Mouse (Mus musculus): ENCODE measurements around the gene Usf1.

The Usf1 gene

GRCm38 (mm10) chr1:171410947-171411484, at the start of gene Usf1:
TSS of gene Usf1 (plus strand) at chr1:171411313.
- peak; percentile 91 for DNase-seq (ENCODE audit: low read depth, low spot score)

DNA sequence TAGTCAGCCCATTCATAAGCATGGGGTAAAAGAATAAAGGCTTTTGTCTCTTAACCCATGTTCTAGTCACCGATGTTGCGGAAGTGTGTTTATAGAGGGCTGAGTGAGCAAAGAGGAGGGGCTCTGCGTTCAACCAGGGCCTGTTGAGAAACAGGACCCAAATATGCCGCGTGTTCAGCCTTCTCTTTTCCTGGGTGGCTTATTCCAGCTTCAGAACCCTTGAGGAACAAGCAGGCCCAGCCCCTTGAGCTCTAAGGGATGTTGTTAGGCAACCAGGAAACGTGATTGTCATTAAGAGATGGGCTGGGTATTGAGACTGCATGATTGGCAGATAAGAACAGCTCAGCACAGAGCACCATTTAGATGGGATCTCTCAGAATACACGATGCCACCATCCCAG, 45.2 kb upstream of the Usf1 start:
- DNase-seq (ENCODE audit: low read depth, low spot score), result no peak

- DNase-seq (ENCODE audit: low read depth, low spot score), result no peak
These were observed 41.1 kb upstream of the Usf1 start, which contains the start of gene Nectin4 for GRCm38 (mm10) chr1:171369845-171370556. TSS of gene Nectin4 (plus strand) at chr1:171370099.

DNA sequence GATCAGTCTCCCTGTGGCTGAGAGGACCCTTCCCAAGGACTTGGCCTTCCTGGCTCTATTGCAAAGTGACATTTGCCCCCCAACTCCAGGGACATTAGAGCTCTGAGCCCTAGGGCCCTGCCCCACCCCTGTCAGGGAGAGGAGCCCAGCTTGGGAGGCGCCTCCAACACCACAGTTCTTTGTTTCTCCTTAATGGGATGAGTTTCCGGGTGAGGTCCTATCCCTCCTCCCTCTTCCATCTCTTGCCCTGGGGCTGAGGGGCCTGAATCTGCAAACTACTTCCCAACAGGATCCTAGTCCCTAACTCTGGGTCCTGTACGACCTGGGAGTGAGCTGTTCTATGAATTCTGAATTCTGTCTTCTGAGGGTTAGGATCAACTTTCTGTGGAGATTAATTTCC, 38.2 kb upstream of the Usf1 start:
- DNase-seq (ENCODE audit: low read depth, low spot score), result no peak

DNA sequence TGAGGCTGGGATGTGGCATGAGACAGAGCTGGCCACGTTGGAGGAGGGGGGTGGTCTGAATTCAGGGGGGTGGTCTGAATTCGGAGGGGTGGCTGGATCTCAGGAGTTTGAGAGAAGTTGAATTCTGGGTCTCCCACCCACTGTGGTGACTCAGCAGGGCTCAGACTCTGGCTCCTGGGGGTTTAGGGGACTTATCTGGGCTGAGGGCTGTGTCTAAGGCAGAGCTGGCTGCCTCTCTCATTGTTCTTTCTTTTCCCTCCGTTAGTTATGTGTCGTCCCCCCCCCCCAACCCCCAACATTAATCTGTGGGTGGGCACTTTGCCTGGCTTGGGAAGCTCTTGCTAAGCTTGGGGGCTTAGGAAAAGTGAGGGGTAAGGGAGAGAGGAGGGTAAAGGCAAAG, 37.2 kb upstream of the Usf1 start:
- DNase-seq (ENCODE audit: low read depth, low spot score), result no peak

DNA sequence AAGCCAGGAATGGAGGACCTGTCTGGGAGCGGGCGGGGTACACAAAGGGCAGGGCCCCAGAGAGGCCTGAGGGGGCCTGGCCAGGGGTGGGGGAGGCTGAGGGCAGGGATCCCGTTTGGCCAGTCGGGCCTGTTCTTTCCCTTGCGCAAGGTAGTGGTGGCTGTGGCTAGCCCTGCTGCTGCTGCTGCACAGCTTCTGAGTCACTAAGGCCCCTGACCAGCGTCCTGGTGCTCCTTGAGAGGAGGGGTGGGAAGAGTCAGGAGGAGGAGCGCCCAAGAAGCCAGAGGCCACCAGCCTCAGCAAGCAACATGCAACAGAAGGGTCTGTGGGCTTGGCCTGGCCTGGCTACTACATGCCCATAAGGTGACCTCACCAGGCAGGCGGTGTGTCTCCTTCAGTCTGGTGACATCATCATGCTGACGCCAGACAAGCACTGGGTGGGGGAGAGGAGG, 35.4 kb upstream of the Usf1 start:
- DNase-seq (ENCODE audit: low read depth, low spot score), result no peak

GRCm38 (mm10) chr1:171378298-171378697, 32.8 kb upstream of the Usf1 start:
- no peak for DNase-seq (ENCODE audit: low read depth, low spot score)

- DNase-seq (ENCODE audit: low read depth, low spot score), result peak; percentile 45
These were observed 31.0 kb upstream of the Usf1 start for GRCm38 (mm10) chr1:171379935-171380599.

GRCm38 (mm10) chr1:171382096-171382620, 29.0 kb upstream of the Usf1 start:
- DNase-seq (ENCODE audit: low read depth, low spot score), result no peak

DNA sequence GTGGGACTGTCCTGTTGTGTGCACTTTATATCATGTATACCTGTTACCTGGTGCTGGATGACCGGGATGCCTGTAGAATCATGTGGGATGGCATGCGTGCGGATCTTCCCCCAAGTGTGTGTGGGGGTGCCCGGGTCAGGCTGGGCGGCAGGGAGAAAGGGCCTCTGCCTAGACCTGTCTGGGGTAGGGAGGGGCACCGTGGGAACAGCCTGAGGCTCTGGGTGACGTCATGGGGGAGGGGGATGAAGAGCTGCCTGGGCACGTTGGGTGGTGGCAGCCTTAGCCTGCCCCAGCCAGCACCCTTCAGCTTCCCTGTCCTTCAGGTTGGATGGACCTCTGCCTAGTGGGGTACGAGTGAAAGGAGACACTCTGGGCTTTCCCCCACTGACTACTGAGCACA, 26.8 kb upstream of the Usf1 start:
- no peak for DNase-seq (ENCODE audit: low read depth, low spot score)

DNA sequence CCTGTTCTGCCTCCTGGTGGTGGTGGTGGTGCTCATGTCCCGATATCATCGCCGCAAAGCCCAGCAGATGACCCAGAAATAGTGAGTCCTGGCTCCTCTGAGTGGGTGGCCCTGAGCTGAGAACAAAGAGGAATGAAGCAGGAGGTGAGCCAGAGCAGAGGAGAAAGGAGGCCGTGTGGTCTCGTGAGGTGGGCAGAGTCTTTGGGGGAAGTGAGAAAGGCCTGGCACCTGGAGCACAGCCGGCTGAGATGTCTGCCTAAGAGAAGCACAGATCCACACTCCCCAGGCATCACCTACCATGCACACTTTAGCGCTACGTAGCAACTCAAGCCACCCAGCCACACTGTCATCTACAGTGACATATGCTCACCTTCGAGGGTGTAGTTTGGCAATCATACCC, 25.9 kb upstream of the Usf1 start:
- no peak for DNase-seq (ENCODE audit: low read depth, low spot score)

- DNase-seq (ENCODE audit: low read depth, low spot score), result no peak
These were observed 24.0 kb upstream of the Usf1 start for GRCm38 (mm10) chr1:171387099-171387498.

GRCm38 (mm10) chr1:171388376-171389102, 22.6 kb upstream of the Usf1 start, which contains the start of gene Arhgap30:
TSS of gene Arhgap30 (plus strand) at chr1:171388954.
- no peak for DNase-seq (ENCODE audit: low read depth, low spot score)

- no peak for DNase-seq (ENCODE audit: low read depth, low spot score)
These were observed 21.0 kb upstream of the Usf1 start for GRCm38 (mm10) chr1:171390101-171390500.

- DNase-seq (ENCODE audit: low read depth, low spot score), result no peak
These were observed 9.3 kb upstream of the Usf1 start for GRCm38 (mm10) chr1:171401821-171402220.

DNA sequence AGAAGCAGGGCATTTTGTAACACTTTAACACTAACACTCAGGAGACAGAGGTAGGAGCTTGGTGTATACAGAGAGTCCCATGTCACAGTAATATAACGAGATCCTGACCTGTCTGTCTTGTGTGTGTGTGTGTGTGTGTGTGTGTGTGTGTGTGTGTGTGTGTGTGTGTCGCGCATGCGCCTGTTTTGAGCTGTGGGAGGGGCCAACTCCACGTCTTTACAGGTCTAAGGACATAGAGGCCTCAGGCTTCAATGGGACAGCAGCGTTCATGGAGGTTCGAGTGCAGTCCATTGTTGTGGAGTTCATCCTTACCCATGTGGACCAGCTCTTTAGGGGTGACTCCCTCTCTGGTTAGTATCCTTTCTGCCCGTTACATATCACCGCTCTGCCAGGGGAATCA, 8.1 kb upstream of the Usf1 start:
- DNase-seq (ENCODE audit: low read depth, low spot score), result no peak

DNA sequence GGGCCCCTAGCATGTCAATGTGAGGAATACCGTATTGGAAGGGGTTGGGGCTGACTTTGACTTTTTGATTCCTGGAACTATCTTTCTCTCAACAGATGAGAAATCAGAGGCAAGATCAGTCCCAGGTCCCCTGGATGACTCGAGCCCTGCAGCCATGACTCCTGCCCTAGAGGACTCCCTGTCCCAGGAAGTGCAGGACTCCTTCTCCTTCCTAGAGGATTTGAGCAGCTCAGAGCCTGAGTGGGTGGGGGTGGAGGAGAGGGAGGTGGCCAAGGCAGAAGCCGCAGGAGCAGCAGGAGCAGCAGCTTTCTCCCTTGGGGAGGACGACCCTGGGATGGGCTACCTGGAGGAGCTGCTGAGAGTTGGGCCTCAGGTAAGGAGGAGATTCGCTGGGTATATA, 3.9 kb upstream of the Usf1 start:
- DNase-seq (ENCODE audit: low read depth, low spot score), result no peak

- no peak for DNase-seq (ENCODE audit: low read depth, low spot score)
These were observed 882 bp upstream of the Usf1 start for GRCm38 (mm10) chr1:171410231-171410630.

GRCm38 (mm10) chr1:171411492-171411941, 404 bp downstream of the Usf1 start:
- DNase-seq (ENCODE audit: low read depth, low spot score), result no peak

GRCm38 (mm10) chr1:171412001-171412441, 908 bp downstream of the Usf1 start:
- no peak for DNase-seq (ENCODE audit: low read depth, low spot score)

DNA sequence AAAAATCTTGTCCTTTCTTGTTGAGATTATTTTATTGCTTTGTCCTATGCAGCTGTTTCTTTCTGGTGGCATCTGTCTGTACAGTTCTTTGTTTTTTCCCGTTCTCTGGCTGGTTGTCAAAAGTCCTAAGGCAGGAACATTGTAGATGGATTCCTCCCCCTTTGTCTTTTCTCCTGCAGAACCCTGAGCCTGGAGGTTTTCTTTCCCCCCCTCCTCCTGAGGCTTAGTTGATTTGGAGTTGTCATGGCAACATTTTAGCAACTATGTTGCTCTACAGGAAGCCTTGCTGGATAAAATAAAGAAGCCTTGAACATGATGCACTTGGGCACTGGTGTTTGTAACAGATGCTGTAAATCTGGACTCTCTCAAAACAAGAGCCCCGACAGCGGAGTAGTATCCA, 1.3 kb downstream of the Usf1 start:
- DNase-seq (ENCODE audit: low read depth, low spot score), result no peak

DNA sequence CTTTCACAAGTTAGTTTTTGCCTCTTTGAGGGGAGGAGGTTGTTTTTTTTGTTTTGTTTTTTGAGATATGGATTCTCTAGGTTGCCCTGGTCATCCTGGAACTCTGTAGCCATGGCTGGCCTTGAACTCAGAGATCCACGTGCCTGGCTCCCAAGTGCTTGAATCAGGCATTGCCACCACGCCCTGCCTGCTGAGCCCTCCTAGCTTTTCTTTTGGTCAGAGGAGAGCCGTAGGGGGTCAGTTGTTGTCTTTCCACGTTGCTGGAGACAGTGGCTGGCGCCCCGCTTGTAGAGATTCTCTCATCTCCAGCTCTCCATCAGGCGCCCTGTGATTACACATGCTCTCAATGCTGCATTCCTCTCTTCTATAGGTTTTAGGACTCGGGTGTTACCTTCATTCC, 2.5 kb downstream of the Usf1 start:
- DNase-seq (ENCODE audit: low read depth, low spot score), result no peak

Measured in retina, adult 2 months (tissue).